In the genomic region with DNA sequence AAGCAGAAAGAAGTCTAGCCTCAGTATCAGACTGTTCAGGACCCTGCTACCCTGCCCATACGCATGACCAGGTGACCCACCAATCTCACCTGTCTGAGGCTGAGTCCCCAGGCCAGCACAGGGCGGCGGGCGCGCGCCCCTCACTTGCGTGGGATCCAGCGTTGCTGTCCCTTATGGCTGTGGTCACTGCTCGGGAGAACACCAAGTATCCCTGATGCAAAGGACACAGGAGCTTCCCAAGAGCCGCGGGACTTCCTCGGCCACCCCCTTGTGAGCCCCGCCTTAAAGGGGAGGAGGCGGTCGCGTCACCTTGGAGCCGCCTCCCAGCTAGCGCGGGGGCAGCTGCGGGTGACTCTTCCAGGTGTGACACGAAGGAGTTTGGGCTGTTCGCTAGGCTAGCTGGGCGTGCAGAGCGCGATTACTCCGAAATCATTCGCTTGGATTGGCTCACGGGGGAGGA, we compare ENCODE assay signal across 9 mouse cellular contexts. TPM values are rescaled to one million over a fixed set of nuclear protein-coding genes. Genes with fewer than 3 reads are reported as not detected.
A peak's percentile ranks its signal among the peaks of the same experiment; 100 is the strongest.
DNase-seq lines count a peak whose midpoint lies in the region; ATAC-seq and TF ChIP-seq lines count a peak whose summit lies in the region.
"Had no signal": no experiment of that assay in that cellular context is flagged by ENCODE, and none has a peak within 500 bp of the region (broad histone marks: within the 10 kb centered on the region; RNA-seq: fewer than 3 reads in every experiment).

TSS of gene Mctp2 (minus strand) at position 227 of the 460 bp plus-strand sequence.

- 0 out of 2 replicates have a peak, but pooled peaks have one; percentile 25 for TF ChIP-seq CTCF in thymus, adult 2 months (IDR thresholded peaks at IDR 0.05; ENCODE audit: borderline replicate concordance, control insufficient read depth, extremely low read depth, insufficient read depth, low read length, poor library complexity)

- DNase-seq in embryonic facial prominence, embryonic 14.5 days (ENCODE audit: low spot score): peak; percentile 88
- peak; percentile 75 for DNase-seq in kidney, postnatal 10 days
- peak; percentile 43 for DNase-seq in ovary, adult 18-20 months (ENCODE audit: low spot score)
- DNase-seq in thymus, adult 2 months: peak; percentile 82

- peak within 1 kb of the TSS; percentile 62 for H3K9ac ChIP-seq in embryonic facial prominence, embryonic 14.5 days (ENCODE audit: low read depth, low read length)
- H3K9ac ChIP-seq in heart, embryonic 15.5 days: peak within 1 kb of the TSS; percentile 45
- peak within 1 kb of the TSS; percentile 49 for H3K9ac ChIP-seq in lung, embryonic 15.5 days

- peak within 1 kb of the TSS; percentile 40 for H3K4me3 ChIP-seq in erythroblast, embryonic 14.5 days (replicated peaks)
- H3K4me3 ChIP-seq in embryonic facial prominence, embryonic 14.5 days (ENCODE audit: low read depth, low read length): peak within 1 kb of the TSS; percentile 60
- peak within 1 kb of the TSS; percentile 53 for H3K4me3 ChIP-seq in heart, embryonic 15.5 days
- peak within 1 kb of the TSS; percentile 56 for H3K4me3 ChIP-seq in lung, embryonic 15.5 days
- H3K4me3 ChIP-seq in thymus, adult 2 months (ENCODE audit: control insufficient read depth, insufficient read depth, low read length): peak within 1 kb of the TSS; percentile 65

- no peak for ATAC-seq in erythroblast, adult 5-6 weeks (replicated peaks; ENCODE audit: low FRiP score, poor library complexity, severe bottlenecking)
- peak; percentile 92 for ATAC-seq in embryonic facial prominence, embryonic 14.5 days (ENCODE audit: low read depth)
- ATAC-seq in heart, embryonic 15.5 days (replicated peaks; ENCODE audit: insufficient number of reproducible peaks, insufficient read depth, low FRiP score, low read depth): peak; percentile 84
- peak; percentile 90 for ATAC-seq in lung, embryonic 15.5 days (ENCODE audit: borderline replicate concordance, extremely low read depth, low FRiP score, low TSS enrichment)

- H3K27ac ChIP-seq in embryonic facial prominence, embryonic 14.5 days (replicated peaks; ENCODE audit: low read depth, low read length): 0 out of 2 replicates have a peak within 1 kb of the TSS, but pooled peaks have one; percentile 8
- H3K27ac ChIP-seq in heart, embryonic 15.5 days: no peak within 1 kb of the TSS
- H3K27ac ChIP-seq in lung, embryonic 15.5 days: 0 out of 2 replicates have a peak within 1 kb of the TSS, but pooled peaks have one; percentile 5
- H3K27ac ChIP-seq in thymus, adult 2 months (ENCODE audit: control insufficient read depth, insufficient read depth, low read length): peak within 1 kb of the TSS; percentile 63

- H3K4me1 ChIP-seq in erythroblast, embryonic 14.5 days (ENCODE audit: control insufficient read depth): peaks cover 1% of the 10 kb centered on the region; the same call in 1 of the 2 replicates
- H3K4me1 ChIP-seq in embryonic facial prominence, embryonic 14.5 days (ENCODE audit: control insufficient read depth, insufficient read depth, low read length): 0 out of 2 replicates have a peak, but pooled peaks cover 4% of the 10 kb centered on the region
- H3K4me1 ChIP-seq in heart, embryonic 15.5 days (replicated peaks): peaks cover 14% of the 10 kb centered on the region
- H3K4me1 ChIP-seq in lung, embryonic 15.5 days: no peaks in the 10 kb centered on the region; the same call in 1 of the 2 replicates
- H3K4me1 ChIP-seq in thymus, adult 2 months (replicated peaks; ENCODE audit: control insufficient read depth, insufficient read depth, low read length): peaks cover 7% of the 10 kb centered on the region

- no peaks in the 10 kb centered on the region for H3K9me3 ChIP-seq in erythroblast, embryonic 14.5 days (ENCODE audit: control insufficient read depth, low read length)
- H3K9me3 ChIP-seq in embryonic facial prominence, embryonic 14.5 days (ENCODE audit: control insufficient read depth, low read length): no peaks in the 10 kb centered on the region
- H3K9me3 ChIP-seq in heart, embryonic 15.5 days (replicated peaks): no peaks in the 10 kb centered on the region
- no peaks in the 10 kb centered on the region for H3K9me3 ChIP-seq in lung, embryonic 15.5 days

- H3K4me2 ChIP-seq in embryonic facial prominence, embryonic 14.5 days (ENCODE audit: low read depth, low read length): peak within 1 kb of the TSS; percentile 98
- peak within 1 kb of the TSS; percentile 86 for H3K4me2 ChIP-seq in heart, embryonic 15.5 days
- peak within 1 kb of the TSS; percentile 91 for H3K4me2 ChIP-seq in lung, embryonic 15.5 days

- H3K27me3 ChIP-seq in erythroblast, embryonic 14.5 days (ENCODE audit: control insufficient read depth): peaks cover 13% of the 10 kb centered on the region
- peaks cover 3% of the 10 kb centered on the region; the same call in 1 of the 2 replicates for H3K27me3 ChIP-seq in embryonic facial prominence, embryonic 14.5 days (replicated peaks; ENCODE audit: control insufficient read depth, insufficient read depth, low read length)
- no peaks in the 10 kb centered on the region for H3K27me3 ChIP-seq in heart, embryonic 15.5 days
- H3K27me3 ChIP-seq in lung, embryonic 15.5 days: no peaks in the 10 kb centered on the region
- no peaks in the 10 kb centered on the region for H3K27me3 ChIP-seq in thymus, adult 2 months (ENCODE audit: control insufficient read depth, insufficient read depth, low read length)

- 0 out of 2 replicates have a peak, but pooled peaks have one; percentile 22 for TF ChIP-seq POLR2A in thymus, adult 2 months (IDR thresholded peaks at IDR 0.05; ENCODE audit: control insufficient read depth, extremely low read depth, insufficient read depth, low read length, poor library complexity)

- WGBS in embryonic facial prominence, embryonic 14.5 days: under 1% methylated on average over 28 of the region's 28 CpGs
- under 1% methylated on average over 28 of the region's 28 CpGs for WGBS in heart, embryonic 15.5 days
- under 1% methylated on average over 28 of the region's 28 CpGs for WGBS in lung, embryonic 15.5 days
- 2% methylated on average over 28 of the region's 28 CpGs for WGBS in thymus, adult 2 months

- no peaks in the 10 kb centered on the region for H3K36me3 ChIP-seq in erythroblast, embryonic 14.5 days (ENCODE audit: control insufficient read depth)
- H3K36me3 ChIP-seq in embryonic facial prominence, embryonic 14.5 days (ENCODE audit: control insufficient read depth, insufficient read depth, low read length): no peaks in the 10 kb centered on the region
- no peaks in the 10 kb centered on the region for H3K36me3 ChIP-seq in heart, embryonic 15.5 days
- no peaks in the 10 kb centered on the region for H3K36me3 ChIP-seq in lung, embryonic 15.5 days
- H3K36me3 ChIP-seq in thymus, adult 2 months (ENCODE audit: control insufficient read depth, insufficient read depth, low read length): no peaks in the 10 kb centered on the region

RNA-seq across cellular contexts. Expression of gene Mctp2, which starts in this region (rescaled TPM):
- not detected in 2 replicates for polyA plus RNA-seq in erythroblast, embryonic 14.5 days (2012)
- total RNA-seq in erythroblast, adult 5-6 weeks (2015; ENCODE audit: low replicate concordance): 2.1 and 5.6 TPM in 2 replicates
- total RNA-seq in erythroblast, adult 5-6 weeks (2017; ENCODE audit: low replicate concordance): 3.2 and 9.6 TPM in 2 replicates
- polyA plus RNA-seq in embryonic facial prominence, embryonic 14.5 days (2014; fragmentation: Nextera tagmentation; extraction: Ambion mirVana): 1.4 and 1.6 TPM in 2 replicates
- polyA plus RNA-seq in heart, embryonic 15.5 days (2015; fragmentation: Nextera tagmentation; extraction: Ambion mirVana): 0.25 and 0.77 TPM in 2 replicates
- 3.1 and 3.6 TPM in 2 replicates for polyA plus RNA-seq in lung, embryonic 15.5 days (2015; fragmentation: Nextera tagmentation; extraction: Ambion mirVana)
- 3.7 and 4.1 TPM in 2 replicates for polyA plus RNA-seq in thymus, adult 2 months (2012; rRNA removed)
- total RNA-seq: MEL had no signal

Comparison
In these comparisons a context has a peak if more than half of its experiments do, and no peak if none do; other contexts are left out.
1. Peak in ATAC-seq, H3K4me3 ChIP-seq, H3K9ac ChIP-seq and H3K4me2 ChIP-seq in heart, embryonic 15.5 days; RNA of the gene not detected or under 1 TPM.